Mouse (Mus musculus) bone marrow, adult 2 months (tissue): ENCODE results near the gene Mia2.

Source experiments
- CTCF ChIP-seq: fragments of 200-500 bp; IDR thresholded peaks from 2 replicates; pipeline ENCODE4 v1.5.1; 2011; ENCODE audit warnings: low read length, control low read depth; ENCODE audit not compliant: control insufficient read depth, insufficient read depth
- POLR2A ChIP-seq: fragments of 200-500 bp; IDR thresholded peaks from 2 replicates; pipeline ENCODE4 v1.6.1; 2011; ENCODE audit warnings: low read depth, mild to moderate bottlenecking, control low read depth, low read length, borderline replicate concordance; ENCODE audit not compliant: control insufficient read depth

GRCm38 (mm10) chr12:59076996-59077395 is 18.6 kb upstream of the Mia2 start:
- TF ChIP-seq POLR2A (no peak), CTCF (no peak)
